In the genomic region with DNA sequence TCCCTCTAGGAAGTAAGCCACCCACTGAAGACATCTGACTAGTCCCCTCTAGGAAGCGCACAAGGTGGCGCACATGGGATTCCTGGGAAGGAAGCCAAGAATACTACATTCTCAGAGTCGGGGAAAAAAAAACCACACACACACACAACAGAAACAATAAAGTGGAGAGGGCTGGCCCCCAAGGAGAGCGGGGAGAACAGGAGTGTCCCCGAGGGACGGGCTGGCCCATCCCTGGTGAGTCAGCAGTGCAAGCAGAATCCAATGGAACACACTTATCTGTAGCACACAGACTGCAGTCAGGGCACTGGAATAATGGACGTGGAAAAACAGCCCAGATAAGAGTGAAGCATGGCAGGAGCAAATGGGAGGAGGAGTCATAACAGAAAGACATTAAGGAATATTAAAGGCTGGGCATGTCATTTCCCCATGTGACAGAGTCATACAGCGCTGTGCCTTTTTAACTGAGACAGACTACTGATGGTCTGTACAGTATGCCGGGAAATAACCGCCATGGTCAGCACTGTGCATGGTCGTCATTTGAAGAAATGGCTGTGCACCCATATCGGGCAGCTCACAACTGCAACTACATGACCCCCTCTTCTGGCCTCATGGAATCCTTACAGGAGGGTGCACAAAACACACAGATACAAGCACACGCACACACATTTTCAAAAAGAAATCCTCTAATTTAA, we compare ENCODE assay signal across 8 mouse cellular contexts. TPM values are rescaled to one million over a fixed set of nuclear protein-coding genes. Genes with fewer than 3 reads are reported as not detected.
DNase-seq lines count a peak whose midpoint lies in the region; TF ChIP-seq lines count a peak whose summit lies in the region.

No protein-coding gene starts in this region.

- WGBS in heart, adult 2 months = 36% methylated on average over 13 of the region's 13 CpGs

- peak; percentile 81 for TF ChIP-seq EP300 in heart, adult 2 months (IDR thresholded peaks at IDR 0.05; ENCODE audit: insufficient read depth, low read depth, low read length)

- no peak overlapping the region for H3K4me3 ChIP-seq in heart, adult 2 months

- H3K79me2 ChIP-seq in heart, adult 2 months (replicated peaks; ENCODE audit: control insufficient read depth, insufficient read depth, low read length) = no peaks in the 10 kb centered on the region

- H3K4me1 ChIP-seq in heart, adult 2 months (ENCODE audit: control insufficient read depth, insufficient read depth, low read length) = peaks cover 19% of the 10 kb centered on the region

- no peaks in the 10 kb centered on the region for H3K27me3 ChIP-seq in heart, adult 2 months (ENCODE audit: control insufficient read depth, insufficient read depth, low read length)

- DNase-seq in kidney, adult 11 months = peak; percentile 14
- DNase-seq in kidney, adult 18-20 months = no peak
- peak; percentile 43 for DNase-seq in NIH3T3 (ENCODE audit: low read depth)
- DNase-seq in heart, adult 2 months = peak; percentile 62 to 80
- DNase-seq in liver = peak; percentile 64
- DNase-seq in yolk sac, embryonic 10.5 days (ENCODE audit: low spot score) = no peak
- DNase-seq in left cerebral cortex, adult 11 months (ENCODE audit: low spot score) = no peak
- no peak for DNase-seq in spleen, adult 18-20 months

- TF ChIP-seq POLR2A in heart, adult 2 months (IDR thresholded peaks at IDR 0.05; ENCODE audit: insufficient read depth, low read depth, low read length) = no peak

- peak overlapping the region; percentile 42 for H3K27ac ChIP-seq in heart, adult 2 months

- intact Hi-C loops in heart, adult 2 months (cut with DNase I) = no loop called here

- TF ChIP-seq CTCF in heart, adult 2 months (IDR thresholded peaks at IDR 0.05) = 0 out of 2 replicates have a peak, but pooled peaks have one; percentile 15

- no peak overlapping the region for H3K9ac ChIP-seq in heart, adult 2 months (ENCODE audit: low read depth, low read length)

- H3K36me3 ChIP-seq in heart, adult 2 months (ENCODE audit: control insufficient read depth, insufficient read depth, low read length) = peaks cover 55% of the 10 kb centered on the region

RNA-seq across cellular contexts. Expression of a gene that starts 31.9 kb away (rescaled TPM):
- 10 to 100 TPM; 50.1 to 63.6 TPM for total RNA-seq in heart, adult 2 months (2021)
- polyA plus RNA-seq in heart, adult 2 months (2012; rRNA removed) = 19.6 and 37.8 TPM in 2 replicates

Comparison
In these comparisons a context has a peak if more than half of its experiments do, and no peak if none do; other contexts are left out.
1. DNase-seq: peak in kidney, adult 11 months (single experiment), NIH3T3 (single experiment), heart, adult 2 months (2 of 2) and liver (single experiment); none in kidney, adult 18-20 months (single experiment), yolk sac, embryonic 10.5 days (single experiment), left cerebral cortex, adult 11 months (single experiment) and spleen, adult 18-20 months (0 of 2).